Mouse (Mus musculus): Measurements from ENCODE around the gene Rfx3.

- TF ChIP-seq POLR2A (IDR thresholded peaks at IDR 0.05; ENCODE audit: low read depth, low read length), result no peak
- no peak for TF ChIP-seq CTCF (IDR thresholded peaks at IDR 0.05; ENCODE audit: extremely low read depth, insufficient read depth, insufficient read length, insufficient replicate concordance)
Measured at GRCm38 (mm10) chr19:27832448-27832847, 178.5 kb downstream of the Rfx3 start.

Data from spleen, adult 2 months (tissue).